Mouse (Mus musculus) heart, postnatal 4 days (tissue): Measurements from ENCODE around the gene 1110059G10Rik. TPM values are rescaled to one million over a fixed set of nuclear protein-coding genes. Genes with fewer than 3 reads are reported as not detected.
A peak's percentile ranks its signal among the peaks of the same experiment; 100 is the strongest.

ENCODE experiments used
- DNase-seq: peaks from one replicate; pipeline ENCODE4 v3.0.0; 2021
- total RNA-seq, 2 experiments: library from RNA; stranded (reverse); gene quantifications; 2 replicates each; pipeline ENCODE4 v1.2.3; 2021

The 1110059G10Rik gene
- 10 to 100 TPM; 20.6 to 24.3 TPM for total RNA-seq

GRCm38 (mm10) chr9:122950643-122951475 is at the start of gene 1110059G10Rik, which contains the start of gene Kif15:
Gene 1110059G10Rik, minus strand, starts transcription at chr9:122951000.
Gene Kif15, plus strand, starts transcription at chr9:122951046.
- DNase-seq, result peak; percentile 96

- DNase-seq, result no peak
Measured at GRCm38 (mm10) chr9:122999193-122999586, 48.4 kb upstream of the 1110059G10Rik start.

GRCm38 (mm10) chr9:122998406-122999192 is 47.8 kb upstream of the 1110059G10Rik start:
- DNase-seq, result no peak

GRCm38 (mm10) chr9:122928915-122929314 is 21.9 kb downstream of the 1110059G10Rik start:
- DNase-seq, result no peak

- peak; percentile 79 for DNase-seq
Measured at GRCm38 (mm10) chr9:122922936-122923381, 27.8 kb downstream of the 1110059G10Rik start, which contains the start of gene Zfp105. Gene Zfp105, plus strand, starts transcription at chr9:122923072.

- DNase-seq, result no peak
Measured at GRCm38 (mm10) chr9:122922436-122922835, 28.4 kb downstream of the 1110059G10Rik start.

- DNase-seq, result peak; percentile 74
Measured at GRCm38 (mm10) chr9:122902717-122903535, 47.9 kb downstream of the 1110059G10Rik start.

GRCm38 (mm10) chr9:122901047-122901446 is 49.8 kb downstream of the 1110059G10Rik start:
- no peak for DNase-seq

Other genes with a start within 250 kb of the 1110059G10Rik start
- gene Topaz1, start 203.7 kb downstream of the 1110059G10Rik start, total RNA-seq, result not detected
- gene Tcaim, start 145.5 kb downstream of the 1110059G10Rik start, total RNA-seq, result 10 to 100 TPM; 14.9 to 17.4 TPM
- gene Gm35549, start 107.0 kb downstream of the 1110059G10Rik start, total RNA-seq, result not detected
- gene Zfp445, start 85.0 kb downstream of the 1110059G10Rik start, total RNA-seq, result 100 to 1,000 TPM; 100 to 102 TPM
- 1 to 10 TPM; 3.7 to 5.2 TPM for gene Zkscan7, start 65.3 kb downstream of the 1110059G10Rik start, total RNA-seq
- 1 to 10 TPM; 7.8 to 9.3 TPM for gene Zfp105, start 27.9 kb downstream of the 1110059G10Rik start, total RNA-seq
- gene Kif15, start within 50 bp of the 1110059G10Rik start, total RNA-seq, result 10 to 100 TPM; 17.5 to 24.9 TPM
- 10 to 100 TPM; 10.7 to 12.8 TPM for gene Tmem42, start 70.3 kb upstream of the 1110059G10Rik start, total RNA-seq
- not detected for gene Tgm4, start 83.7 kb upstream of the 1110059G10Rik start, total RNA-seq
- 10 to 100 TPM; 53.4 to 54.4 TPM for gene Zdhhc3, start 162.2 kb upstream of the 1110059G10Rik start, total RNA-seq
- gene Exosc7, start 162.2 kb upstream of the 1110059G10Rik start, total RNA-seq, result 10 to 100 TPM; 36.3 to 36.9 TPM
- 10 to 100 TPM; 32.8 to 39.7 TPM for gene Clec3b, start 199.9 kb upstream of the 1110059G10Rik start, total RNA-seq